Mouse (Mus musculus) heart, embryonic 16.5 days (tissue): ENCODE data around the gene Ttc17. TPM values are rescaled to one million over a fixed set of nuclear protein-coding genes. Genes with fewer than 3 reads are reported as not detected.

ENCODE experiments used
- ATAC-seq: fragments of 200-750 bp; cut with Nextera tagmentation; replicated peaks from 2 replicates; pipeline ENCODE4 v1.8.0; 2017; ENCODE audit warnings: moderate number of reproducible peaks; ENCODE audit not compliant: insufficient read depth, low FRiP score; ENCODE audit errors: extremely low read depth
- H3K27ac ChIP-seq: fragments of 300-500 bp; sonication (generic); 2 replicates; pipeline ENCODE4 v1.5.1; 2014; ENCODE audit warnings: mild to moderate bottlenecking, low read length, control low read depth, moderate library complexity
- H3K27me3 ChIP-seq: fragments of 300-500 bp; sonication (generic); 2 replicates; pipeline ENCODE4 v1.6.1; 2014; ENCODE audit warnings: low read length, mixed read lengths; ENCODE audit not compliant: control insufficient read depth, insufficient read depth
- H3K36me3 ChIP-seq: fragments of 300-500 bp; sonication (generic); 2 replicates; pipeline ENCODE4 v1.6.1; 2014; ENCODE audit not compliant: control insufficient read depth, insufficient read depth
- H3K4me1 ChIP-seq: fragments of 300-500 bp; sonication (generic); 2 replicates; pipeline ENCODE4 v1.6.1; 2014; ENCODE audit warnings: low read length, mixed read lengths; ENCODE audit not compliant: control insufficient read depth, insufficient read depth
- H3K4me2 ChIP-seq: fragments of 300-500 bp; sonication (generic); 2 replicates; pipeline ENCODE4 v1.6.1; 2014; ENCODE audit warnings: low read depth, mild to moderate bottlenecking, control low read depth, low read length
- H3K4me3 ChIP-seq: fragments of 300-500 bp; sonication (generic); 2 replicates; pipeline ENCODE4 v1.5.1; 2014; ENCODE audit warnings: mild to moderate bottlenecking, control low read depth, low read length
- H3K9ac ChIP-seq: fragments of 300-500 bp; sonication (generic); 2 replicates; pipeline ENCODE4 v1.6.1; 2014; ENCODE audit warnings: low read length, control low read depth
- H3K9me3 ChIP-seq: fragments of 300-500 bp; sonication (generic); replicated peaks from 2 replicates; pipeline ENCODE4 v1.6.1; 2016; ENCODE audit warnings: low read length; ENCODE audit not compliant: control insufficient read depth
- WGBS: fragments of 180-500 bp; shearing (Covaris S2); extraction: QIAGEN DNeasy Blood & Tissue Kit; methylation state at CpG from one replicate; pipeline ENCODE4 v1.1.7; 2014; 5-methylcytosine and 5-hydroxymethylcytosine counted together
- polyA plus RNA-seq: library from polyadenylated mRNA; unstranded; fragments of >200 nt; fragmentation: Nextera tagmentation; extraction: Ambion mirVana; gene quantifications from 2 replicates; pipeline ENCODE4 v1.2.1, GENCODE M21; 2015

The Ttc17 gene
- polyA plus RNA-seq, 1 experiment from 2014 or later, result 17.5 TPM

- ATAC-seq, result no peak
- Histone ChIP-seq H3K4me1 (peaks cover 23% of the 10 kb centered on the region), H3K9me3 (no peaks in the 10 kb centered on the region), H3K9ac (peak overlapping the region; percentile 90), H3K27me3 (no peaks in the 10 kb centered on the region), H3K4me3 (peak overlapping the region; percentile 84), H3K36me3 (peaks cover 3% of the 10 kb centered on the region; the same call in 1 of the 2 replicates), H3K27ac (peak overlapping the region; percentile 84), H3K4me2 (peak overlapping the region; percentile 74)
- 8% methylated on average over 21 of the region's 21 CpGs for WGBS
These were observed 949 bp downstream of the Ttc17 start for GRCm38 (mm10) chr2:94405397-94406082.

GRCm38 (mm10) chr2:94404512-94405240, 1.8 kb downstream of the Ttc17 start:
- peak overlapping the region; percentile 74 for H3K4me2 ChIP-seq
- 54% methylated on average over 10 of the region's 10 CpGs for WGBS
- no peaks in the 10 kb centered on the region for H3K27me3 ChIP-seq
- ATAC-seq, result no peak
- H3K4me1 ChIP-seq, result peaks cover 23% of the 10 kb centered on the region
- peak overlapping the region; percentile 90; the same call in 1 of the 2 replicates for H3K9ac ChIP-seq
- H3K36me3 ChIP-seq, result no peaks in the 10 kb centered on the region
- H3K27ac ChIP-seq, result peak overlapping the region; percentile 6; the same call in 1 of the 2 replicates
- H3K9me3 ChIP-seq, result no peaks in the 10 kb centered on the region
- peak overlapping the region; percentile 84 for H3K4me3 ChIP-seq

GRCm38 (mm10) chr2:94402561-94402960, 3.9 kb downstream of the Ttc17 start:
- H3K4me3 ChIP-seq, result no peak overlapping the region
- WGBS, result 91% methylated on average over 1 of the region's 1 CpGs
- no peak overlapping the region for H3K27ac ChIP-seq
- H3K4me2 ChIP-seq, result no peak overlapping the region
- H3K27me3 ChIP-seq, result no peaks in the 10 kb centered on the region
- ATAC-seq, result no peak
- H3K9me3 ChIP-seq, result no peaks in the 10 kb centered on the region
- no peak overlapping the region for H3K9ac ChIP-seq
- peaks cover 30% of the 10 kb centered on the region for H3K4me1 ChIP-seq
- no peaks in the 10 kb centered on the region for H3K36me3 ChIP-seq

- Histone ChIP-seq H3K36me3 (0 out of 2 replicates have a peak, but pooled peaks cover 2% of the 10 kb centered on the region), H3K9ac (no peak overlapping the region), H3K4me2 (no peak overlapping the region), H3K27ac (no peak overlapping the region), H3K4me1 (peaks cover 26% of the 10 kb centered on the region), H3K4me3 (no peak overlapping the region), H3K27me3 (no peaks in the 10 kb centered on the region), H3K9me3 (no peaks in the 10 kb centered on the region)
- 74% methylated on average over 7 of the region's 7 CpGs for WGBS
- no peak for ATAC-seq
These were observed 4.4 kb downstream of the Ttc17 start for GRCm38 (mm10) chr2:94402096-94402495.

- H3K27ac ChIP-seq, result no peak overlapping the region
- 71% methylated on average over 3 of the region's 3 CpGs for WGBS
- 0 out of 2 replicates have a peak, but pooled peaks cover 2% of the 10 kb centered on the region for H3K36me3 ChIP-seq
- peaks cover 30% of the 10 kb centered on the region for H3K4me1 ChIP-seq
- no peak for ATAC-seq
- H3K4me2 ChIP-seq, result no peak overlapping the region
- H3K9me3 ChIP-seq, result no peaks in the 10 kb centered on the region
- no peak overlapping the region for H3K4me3 ChIP-seq
- no peaks in the 10 kb centered on the region for H3K27me3 ChIP-seq
- H3K9ac ChIP-seq, result no peak overlapping the region
These were observed 5.5 kb downstream of the Ttc17 start for GRCm38 (mm10) chr2:94401006-94401405.

- Histone ChIP-seq H3K27me3 (no peaks in the 10 kb centered on the region), H3K9ac (peak overlapping the region; percentile 13; the same call in 1 of the 2 replicates), H3K9me3 (no peaks in the 10 kb centered on the region), H3K4me3 (no peak overlapping the region), H3K4me2 (no peak overlapping the region), H3K36me3 (0 out of 2 replicates have a peak, but pooled peaks cover 2% of the 10 kb centered on the region), H3K27ac (peak overlapping the region; percentile 16; the same call in 1 of the 2 replicates), H3K4me1 (peaks cover 22% of the 10 kb centered on the region)
- ATAC-seq, result 0 out of 2 replicates have a peak, but pooled peaks have one; percentile 23
- 45% methylated on average over 8 of the region's 8 CpGs for WGBS
These were observed 8.1 kb downstream of the Ttc17 start for GRCm38 (mm10) chr2:94398138-94398970.

- 75% methylated on average over 5 of the region's 5 CpGs for WGBS
- no peaks in the 10 kb centered on the region for H3K9me3 ChIP-seq
These were observed 9.0 kb downstream of the Ttc17 start for GRCm38 (mm10) chr2:94397453-94397852.

GRCm38 (mm10) chr2:94396325-94396724, 10.2 kb downstream of the Ttc17 start:
- Histone ChIP-seq H3K4me2 (no peak overlapping the region), H3K9ac (no peak overlapping the region), H3K4me3 (no peak overlapping the region), H3K27ac (no peak overlapping the region), H3K36me3 (0 out of 2 replicates have a peak, but pooled peaks cover 2% of the 10 kb centered on the region), H3K27me3 (no peaks in the 10 kb centered on the region), H3K9me3 (no peaks in the 10 kb centered on the region), H3K4me1 (peaks cover 19% of the 10 kb centered on the region)
- ATAC-seq, result no peak
- WGBS, result 73% methylated on average over 5 of the region's 5 CpGs

More at GRCm38 (mm10) chr2:94397453-94397852, 9.0 kb downstream of the Ttc17 start:
- Histone ChIP-seq H3K27me3 (no peaks in the 10 kb centered on the region), H3K36me3 (0 out of 2 replicates have a peak, but pooled peaks cover 2% of the 10 kb centered on the region), H3K9ac (no peak overlapping the region), H3K4me1 (peaks cover 19% of the 10 kb centered on the region), H3K27ac (no peak overlapping the region), H3K4me3 (no peak overlapping the region), H3K4me2 (no peak overlapping the region)
- ATAC-seq, result no peak
